Mouse (Mus musculus) C2C12 (cell line): ENCODE data around the gene Nit1. TPM values are rescaled to one million over a fixed set of nuclear protein-coding genes. Genes with fewer than 3 reads are reported as not detected.

Experiments
- H3K27me3 ChIP-seq: one replicate; pipeline ENCODE4 v1.6.1; 2011; ENCODE audit not compliant: control insufficient read depth, insufficient read depth, insufficient read length
- H3K36me3 ChIP-seq: one replicate; pipeline ENCODE4 v1.6.1; 2011; ENCODE audit not compliant: control insufficient read depth, insufficient read depth
- H3K4me3 ChIP-seq: one replicate; pipeline ENCODE4 v1.5.1; 2011; ENCODE audit warnings: mild to moderate bottlenecking, control low read depth; ENCODE audit not compliant: poor library complexity, insufficient read depth, severe bottlenecking
- H3K79me2 ChIP-seq: one replicate; pipeline ENCODE4 v1.6.1; 2011; ENCODE audit not compliant: control insufficient read depth, insufficient read depth
- H3K79me3 ChIP-seq: one replicate; pipeline ENCODE4 v1.6.1; 2011; ENCODE audit warnings: low read depth, control low read depth
- H3ac ChIP-seq: one replicate; pipeline ENCODE3; 2011; ENCODE audit warnings: low read depth; ENCODE audit not compliant: control insufficient read depth, insufficient read length
- CEBPB ChIP-seq: IDR thresholded peaks from one replicate; pipeline ENCODE4 v1.6.1; 2011; ENCODE audit warnings: low read depth, mild to moderate bottlenecking, control low read depth, moderate library complexity
- CTCF ChIP-seq: IDR thresholded peaks from one replicate; pipeline ENCODE4 v1.5.1; 2011; ENCODE audit not compliant: control insufficient read depth, insufficient read depth, insufficient read length
- FOSL1 ChIP-seq: IDR thresholded peaks from one replicate; pipeline ENCODE4 v1.8.0; 2011; ENCODE audit warnings: mild to moderate bottlenecking, low read length; ENCODE audit not compliant: poor library complexity, insufficient read depth, severe bottlenecking
- MAX ChIP-seq: IDR thresholded peaks from one replicate; pipeline ENCODE4 v1.6.1; 2011; ENCODE audit warnings: mild to moderate bottlenecking, control low read depth
- MYOD1 ChIP-seq: IDR thresholded peaks from one replicate; pipeline ENCODE4 v1.6.1; 2011; ENCODE audit warnings: low read depth; ENCODE audit not compliant: control insufficient read depth, insufficient read length
- MYOG ChIP-seq: IDR thresholded peaks from one replicate; pipeline ENCODE4 v1.6.1; 2011; ENCODE audit not compliant: control insufficient read depth, insufficient read length; ENCODE audit errors: extremely low read depth
- USF1 ChIP-seq: IDR thresholded peaks from one replicate; pipeline ENCODE4 v1.6.1; 2011; ENCODE audit warnings: low read depth, mild to moderate bottlenecking, control low read depth, moderate library complexity
- long read RNA-seq, 2 experiments: library from polyadenylated mRNA; unstranded; transcript quantifications; one replicate each; pipeline ENCODE4 v2.0.0; 2019 to 2020
- polyA plus RNA-seq: library from polyadenylated mRNA; unstranded; fragments of >200 nt; fragmentation: generic; extraction: Trizol; gene quantifications from one replicate; pipeline ENCODE4 v1.2.1, GENCODE M21; 2012; ENCODE audit warnings: missing spikeins

Nit1 gene
- 19.5 TPM for polyA plus RNA-seq
- long read RNA-seq, experiment 1, transcript Nit1-202 (7 exons, 1,335 nt), result major isoform, 14 of 24 reads
- long read RNA-seq, experiment 1, partial matches to known transcripts, result 0 of 24 reads
- long read RNA-seq, experiment 1, other reads (novel, unspliced or antisense), result 6 of 24 reads
- long read RNA-seq, experiment 2, transcript Nit1-202 (7 exons, 1,335 nt), result major isoform, 20 of 35 reads
- long read RNA-seq, experiment 2, partial matches to known transcripts, result 4 of 35 reads
- long read RNA-seq, experiment 2, other reads (novel, unspliced or antisense), result 8 of 35 reads

DNA sequence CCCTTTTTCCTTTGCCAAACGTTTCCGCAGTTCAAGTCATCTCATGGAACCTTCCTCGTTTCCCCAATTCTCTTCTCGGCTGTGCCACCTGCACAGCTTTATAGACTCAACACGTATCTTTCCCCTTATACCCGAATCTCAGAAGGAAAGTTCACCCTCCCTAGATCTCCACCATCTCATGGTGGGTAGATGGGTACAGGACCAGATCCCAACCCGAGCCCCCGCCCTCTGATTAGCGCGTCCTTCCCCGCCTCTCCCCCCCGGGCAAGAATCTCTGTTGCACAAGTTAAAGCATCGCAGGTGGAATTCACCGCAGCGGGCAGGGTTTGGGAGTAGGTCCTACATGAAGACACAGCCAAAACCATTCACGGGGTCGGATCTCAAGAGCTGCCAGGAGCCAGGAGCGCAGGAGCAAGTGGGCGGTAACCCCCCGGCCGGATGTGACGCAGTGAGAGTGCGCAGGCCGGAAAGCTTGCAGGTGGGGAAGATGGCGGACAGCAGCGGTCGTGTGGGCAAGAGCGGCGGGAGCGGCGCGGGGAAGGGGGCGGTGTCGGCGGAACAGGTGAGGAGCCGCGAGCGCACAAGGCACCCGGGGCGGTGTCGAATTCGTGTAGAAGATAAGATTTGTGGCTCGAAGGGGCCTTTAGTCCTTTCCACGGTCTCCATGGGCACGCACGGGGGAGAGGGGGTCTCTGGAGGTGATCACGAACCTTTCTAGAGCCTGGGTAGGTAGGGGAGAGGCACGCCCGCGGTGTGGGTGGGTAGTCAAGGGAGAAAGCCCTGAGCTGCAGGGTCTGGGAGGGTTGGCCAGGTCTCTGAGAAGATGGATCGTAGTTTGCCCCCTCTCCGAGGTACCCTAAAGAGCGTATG, at the start of gene Nit1, which contains the start of gene Pfdn2:
TSS of gene Nit1 (minus strand) at position 422 of the 870 bp plus-strand sequence.
TSS of gene Pfdn2 (plus strand) at position 446 of the 870 bp plus-strand sequence.
- TF ChIP-seq MYOG, result no peak
- Histone ChIP-seq H3K4me3 (peak within 1 kb of the TSS; percentile 100), H3K27me3 (no peaks in the 10 kb centered on the region), H3K36me3 (peaks cover 23% of the 10 kb centered on the region), H3K79me3 (peaks cover 47% of the 10 kb centered on the region), H3K79me2 (peaks cover 63% of the 10 kb centered on the region), H3ac (peak within 1 kb of the TSS; percentile 81)

DNA sequence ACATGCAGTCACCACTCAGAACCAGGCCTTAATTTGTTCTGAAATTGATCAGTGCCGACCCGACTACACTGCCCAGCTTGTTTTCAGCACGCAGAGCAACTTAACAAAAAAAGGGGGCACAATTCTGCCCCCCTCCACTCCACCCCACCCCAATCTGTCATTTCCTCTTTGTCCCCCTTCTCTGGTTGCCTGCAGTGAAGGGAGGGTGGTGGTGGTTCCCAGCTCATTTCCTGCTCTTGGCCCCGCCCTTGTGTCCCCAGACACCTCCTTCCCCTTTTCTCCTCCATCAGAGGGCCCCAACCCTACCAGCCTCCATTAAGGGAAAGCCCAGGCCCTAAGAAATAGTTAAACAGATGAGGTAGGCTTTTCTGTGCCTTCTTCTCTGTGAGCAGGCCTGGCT, 44.7 kb upstream of the Nit1 start:
- no peaks in the 10 kb centered on the region for H3K79me3 ChIP-seq
- no peaks in the 10 kb centered on the region for H3K79me2 ChIP-seq
- H3K27me3 ChIP-seq, result peaks cover under 1% of the 10 kb centered on the region
- no peaks in the 10 kb centered on the region for H3K36me3 ChIP-seq
- no peak overlapping the region for H3K4me3 ChIP-seq
- no peak overlapping the region for H3ac ChIP-seq
- TF ChIP-seq MYOD1 (no peak), CEBPB (no peak), CTCF (no peak), FOSL1 (no peak), USF1 (no peak), MAX (no peak), MYOG (no peak)

DNA sequence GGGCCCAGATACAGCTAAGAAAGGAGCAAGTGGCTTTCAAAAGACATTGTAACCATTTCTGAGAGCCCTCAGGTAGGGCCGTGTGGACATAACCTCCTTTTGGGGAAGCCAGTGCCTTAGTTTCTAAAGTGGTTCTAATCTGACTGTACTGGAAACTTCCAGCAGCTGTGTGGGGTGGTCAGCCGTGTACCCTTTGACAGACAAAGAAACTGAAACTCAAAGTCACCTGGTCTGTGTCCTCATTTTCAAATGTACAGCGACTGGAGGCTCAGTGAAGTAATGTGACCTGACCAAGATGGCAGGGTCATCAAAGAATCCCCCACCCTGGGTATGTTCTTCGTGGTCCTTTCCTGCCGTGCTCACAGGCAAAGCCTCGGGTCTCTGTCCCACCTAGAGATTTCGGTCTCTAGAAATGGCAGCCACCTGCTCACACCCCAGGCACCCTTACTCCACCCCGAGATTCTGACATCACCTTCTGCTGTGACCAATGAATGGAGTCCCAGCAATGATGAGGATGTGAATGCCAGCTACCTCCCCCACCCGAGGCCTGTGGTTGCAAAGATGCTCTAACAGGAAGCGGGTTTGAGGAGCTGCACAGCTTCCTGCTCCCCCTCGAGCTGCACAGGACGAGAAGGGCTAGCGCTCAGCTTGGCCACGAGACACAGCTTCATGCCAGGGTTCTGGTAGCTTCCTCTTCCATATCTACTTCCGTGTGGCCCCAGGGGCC, 43.1 kb upstream of the Nit1 start, which contains the start of gene Arhgap30:
TSS of gene Arhgap30 (plus strand) at position 579 of the 727 bp plus-strand sequence.
- no peaks in the 10 kb centered on the region for H3K79me3 ChIP-seq
- no peak for TF ChIP-seq CTCF
- no peak for TF ChIP-seq MYOD1
- no peak for TF ChIP-seq MYOG
- TF ChIP-seq FOSL1, result no peak
- no peak for TF ChIP-seq USF1
- TF ChIP-seq MAX, result no peak
- TF ChIP-seq CEBPB, result no peak
- no peaks in the 10 kb centered on the region for H3K27me3 ChIP-seq
- no peaks in the 10 kb centered on the region for H3K79me2 ChIP-seq
- H3ac ChIP-seq, result no peak within 1 kb of the TSS
- H3K4me3 ChIP-seq, result no peak within 1 kb of the TSS
- H3K36me3 ChIP-seq, result no peaks in the 10 kb centered on the region

DNA sequence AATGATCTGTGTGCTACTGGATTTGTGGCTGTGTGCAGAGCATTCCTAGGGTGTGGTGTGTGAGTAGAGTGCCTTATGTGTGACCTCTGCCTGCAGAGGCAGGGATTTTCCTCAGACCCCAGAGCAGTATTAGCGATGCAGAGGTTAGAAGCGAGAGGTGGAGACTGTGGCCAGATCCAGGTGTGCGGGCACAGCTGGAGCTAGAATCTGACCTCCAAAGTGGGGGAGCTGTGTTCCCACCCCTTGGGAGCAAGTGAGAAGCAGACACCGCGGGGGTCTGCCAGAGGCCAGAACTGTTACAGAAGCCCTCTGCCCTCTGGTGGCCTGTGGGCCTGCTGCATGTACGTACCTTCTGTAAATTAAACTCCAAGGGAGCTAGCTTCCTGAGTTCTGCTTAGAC, 41.7 kb upstream of the Nit1 start:
- TF ChIP-seq CTCF, result peak; percentile 15
- no peak for TF ChIP-seq FOSL1
- Histone ChIP-seq H3K4me3 (no peak overlapping the region), H3K36me3 (no peaks in the 10 kb centered on the region), H3K79me2 (no peaks in the 10 kb centered on the region), H3K27me3 (no peaks in the 10 kb centered on the region), H3ac (no peak overlapping the region), H3K79me3 (no peaks in the 10 kb centered on the region)

DNA sequence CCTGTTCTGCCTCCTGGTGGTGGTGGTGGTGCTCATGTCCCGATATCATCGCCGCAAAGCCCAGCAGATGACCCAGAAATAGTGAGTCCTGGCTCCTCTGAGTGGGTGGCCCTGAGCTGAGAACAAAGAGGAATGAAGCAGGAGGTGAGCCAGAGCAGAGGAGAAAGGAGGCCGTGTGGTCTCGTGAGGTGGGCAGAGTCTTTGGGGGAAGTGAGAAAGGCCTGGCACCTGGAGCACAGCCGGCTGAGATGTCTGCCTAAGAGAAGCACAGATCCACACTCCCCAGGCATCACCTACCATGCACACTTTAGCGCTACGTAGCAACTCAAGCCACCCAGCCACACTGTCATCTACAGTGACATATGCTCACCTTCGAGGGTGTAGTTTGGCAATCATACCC, 39.7 kb upstream of the Nit1 start:
- TF ChIP-seq USF1 (no peak), FOSL1 (no peak), CTCF (no peak), MYOG (no peak), CEBPB (no peak), MAX (no peak), MYOD1 (no peak)
- no peaks in the 10 kb centered on the region for H3K36me3 ChIP-seq
- H3K79me3 ChIP-seq, result no peaks in the 10 kb centered on the region
- H3K4me3 ChIP-seq, result no peak overlapping the region
- H3K27me3 ChIP-seq, result no peaks in the 10 kb centered on the region
- H3ac ChIP-seq, result no peak overlapping the region
- no peaks in the 10 kb centered on the region for H3K79me2 ChIP-seq

DNA sequence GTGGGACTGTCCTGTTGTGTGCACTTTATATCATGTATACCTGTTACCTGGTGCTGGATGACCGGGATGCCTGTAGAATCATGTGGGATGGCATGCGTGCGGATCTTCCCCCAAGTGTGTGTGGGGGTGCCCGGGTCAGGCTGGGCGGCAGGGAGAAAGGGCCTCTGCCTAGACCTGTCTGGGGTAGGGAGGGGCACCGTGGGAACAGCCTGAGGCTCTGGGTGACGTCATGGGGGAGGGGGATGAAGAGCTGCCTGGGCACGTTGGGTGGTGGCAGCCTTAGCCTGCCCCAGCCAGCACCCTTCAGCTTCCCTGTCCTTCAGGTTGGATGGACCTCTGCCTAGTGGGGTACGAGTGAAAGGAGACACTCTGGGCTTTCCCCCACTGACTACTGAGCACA, 38.9 kb upstream of the Nit1 start:
- H3K27me3 ChIP-seq, result no peaks in the 10 kb centered on the region
- no peaks in the 10 kb centered on the region for H3K79me3 ChIP-seq
- no peak overlapping the region for H3K4me3 ChIP-seq
- H3ac ChIP-seq, result no peak overlapping the region
- H3K36me3 ChIP-seq, result no peaks in the 10 kb centered on the region
- no peak for TF ChIP-seq MYOD1
- TF ChIP-seq CTCF, result no peak
- no peak for TF ChIP-seq USF1
- no peak for TF ChIP-seq MYOG
- TF ChIP-seq CEBPB, result no peak
- TF ChIP-seq MAX, result no peak
- TF ChIP-seq FOSL1, result no peak
- no peaks in the 10 kb centered on the region for H3K79me2 ChIP-seq
